Mouse (Mus musculus) heart, adult 2 months (tissue): ENCODE measurements around the gene Dmgdh.

Experiments used
- CTCF ChIP-seq: fragments of 200-600 bp; IDR thresholded peaks from 2 replicates; pipeline ENCODE4 v1.8.1; 2022; ENCODE audit warnings: antibody characterized with exemption, mild to moderate bottlenecking, moderate library complexity
- POLR2A ChIP-seq: fragments of 200-500 bp; IDR thresholded peaks from 2 replicates; pipeline ENCODE4 v1.6.1; 2011; ENCODE audit warnings: mild to moderate bottlenecking, low read depth, low read length, control low read depth; ENCODE audit not compliant: insufficient read depth

GRCm38 (mm10) chr13:93717113-93717512, 42.9 kb downstream of the Dmgdh start:
- no peak for TF ChIP-seq CTCF
- TF ChIP-seq POLR2A, result no peak
